Mouse (Mus musculus) frontal cortex, postnatal 36 days (tissue): Measurements from ENCODE around the gene Ctrb1.

Experiments
- DNase-seq, 2 experiments: peaks; one replicate each; pipeline ENCODE4 v3.0.0; 2022; ENCODE audit warnings: low spot score in 2 of 2

Ctrb1 gene

DNA sequence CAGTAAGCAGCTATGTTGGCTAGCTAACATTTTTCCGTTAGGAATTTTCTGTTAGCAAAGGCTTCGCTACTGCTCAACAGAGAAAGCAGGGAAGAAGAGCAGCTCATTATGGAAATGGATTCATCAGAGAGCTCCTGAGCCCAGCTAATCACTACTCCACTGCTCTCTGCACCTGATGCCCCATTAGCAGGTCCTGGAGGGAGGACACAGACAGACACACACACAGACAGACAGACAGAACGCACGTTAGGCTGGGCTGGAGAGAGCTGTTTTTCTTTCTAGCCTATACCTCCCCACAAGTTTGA, 26.6 kb upstream of the Ctrb1 start:
- DNase-seq: no peak

- DNase-seq: peak; percentile 73 to 78
Observed at GRCm38 (mm10) chr8:111716603-111717487, 26.0 kb upstream of the Ctrb1 start.

DNA sequence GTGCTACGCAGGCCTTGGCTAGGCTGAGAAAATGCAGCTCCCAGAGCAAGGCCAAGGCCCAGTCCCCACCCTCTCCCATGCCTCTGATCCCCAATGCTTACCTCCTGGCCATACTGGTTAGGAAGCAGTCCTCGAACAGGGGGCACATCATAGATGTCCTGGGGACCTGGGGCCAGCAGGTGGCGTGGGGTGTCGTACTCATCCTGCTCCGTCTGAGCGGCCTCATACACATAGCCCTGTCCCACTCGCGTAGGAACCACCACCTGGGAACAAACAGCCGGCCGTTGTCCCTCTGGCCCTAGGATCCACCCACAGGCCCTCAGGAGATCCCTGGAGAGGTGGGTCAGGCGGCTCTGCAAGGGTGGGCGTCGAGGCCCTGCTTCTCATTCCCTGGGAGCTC, 24.7 kb upstream of the Ctrb1 start:
- DNase-seq: no peak

DNA sequence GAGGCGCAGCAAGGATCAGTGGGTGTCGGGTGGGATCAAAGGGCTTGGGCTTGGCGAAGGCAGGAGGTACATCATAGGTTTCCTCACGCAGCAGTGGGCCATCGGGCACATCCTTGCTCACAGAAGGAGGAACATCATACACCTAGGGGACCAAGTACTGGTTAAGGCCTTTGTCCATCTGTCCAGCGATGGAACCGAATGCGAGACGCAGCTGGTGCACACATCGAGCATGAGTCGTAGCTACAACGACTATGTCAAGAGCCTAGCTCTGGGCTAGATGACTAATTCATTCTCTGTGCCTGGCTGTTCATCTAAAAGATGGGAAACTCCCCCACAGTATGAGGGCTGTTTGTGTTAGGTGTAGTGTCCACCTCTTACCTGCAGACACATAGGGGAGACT, 23.5 kb upstream of the Ctrb1 start:
- DNase-seq: no peak

DNA sequence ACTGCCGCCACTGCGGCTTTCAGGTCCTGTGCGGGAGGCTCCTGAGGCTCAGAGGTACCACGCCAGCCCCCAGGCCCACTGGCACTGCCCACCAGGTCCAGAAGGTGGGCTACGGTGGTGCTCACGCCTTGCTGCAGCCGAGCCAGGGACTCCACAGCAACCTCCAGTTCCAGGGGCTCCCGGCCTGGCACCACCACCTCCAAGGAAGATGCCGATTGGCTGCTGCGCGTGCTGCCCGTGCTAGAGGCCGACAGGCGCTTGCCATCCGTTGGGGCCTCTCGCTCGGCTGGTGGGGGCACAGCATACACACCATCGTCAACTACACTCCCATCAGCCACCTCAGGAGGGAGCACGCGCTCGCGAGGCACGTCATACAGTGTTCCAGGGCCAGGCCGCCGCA, 23.0 kb upstream of the Ctrb1 start:
- no peak for DNase-seq

GRCm38 (mm10) chr8:111713291-111713690, 22.5 kb upstream of the Ctrb1 start:
- no peak for DNase-seq

DNA sequence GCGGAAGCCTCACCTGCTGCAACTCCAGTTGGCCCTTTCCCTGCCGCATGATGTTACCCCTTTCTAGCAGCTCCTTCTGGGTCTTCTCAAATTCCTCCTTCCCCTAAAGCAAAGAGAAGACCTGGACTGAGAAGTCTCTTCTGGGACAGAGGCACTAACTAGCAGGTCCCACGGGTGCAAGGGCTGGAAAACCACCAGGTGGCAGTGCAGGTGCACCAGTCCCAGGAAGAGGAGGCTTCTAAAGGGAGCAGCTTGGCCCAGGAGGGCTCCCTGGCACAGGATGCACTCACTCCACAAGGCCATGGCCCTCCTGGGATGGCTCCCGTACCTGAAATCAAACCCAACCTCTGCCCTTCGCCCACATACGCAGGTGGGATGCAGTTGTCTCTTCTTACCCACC, 21.8 kb upstream of the Ctrb1 start:
- peak; percentile 53 to 65 for DNase-seq

GRCm38 (mm10) chr8:111712135-111712534, 21.3 kb upstream of the Ctrb1 start:
- peak in 1 of 2 experiments; percentile 56 for DNase-seq

DNA sequence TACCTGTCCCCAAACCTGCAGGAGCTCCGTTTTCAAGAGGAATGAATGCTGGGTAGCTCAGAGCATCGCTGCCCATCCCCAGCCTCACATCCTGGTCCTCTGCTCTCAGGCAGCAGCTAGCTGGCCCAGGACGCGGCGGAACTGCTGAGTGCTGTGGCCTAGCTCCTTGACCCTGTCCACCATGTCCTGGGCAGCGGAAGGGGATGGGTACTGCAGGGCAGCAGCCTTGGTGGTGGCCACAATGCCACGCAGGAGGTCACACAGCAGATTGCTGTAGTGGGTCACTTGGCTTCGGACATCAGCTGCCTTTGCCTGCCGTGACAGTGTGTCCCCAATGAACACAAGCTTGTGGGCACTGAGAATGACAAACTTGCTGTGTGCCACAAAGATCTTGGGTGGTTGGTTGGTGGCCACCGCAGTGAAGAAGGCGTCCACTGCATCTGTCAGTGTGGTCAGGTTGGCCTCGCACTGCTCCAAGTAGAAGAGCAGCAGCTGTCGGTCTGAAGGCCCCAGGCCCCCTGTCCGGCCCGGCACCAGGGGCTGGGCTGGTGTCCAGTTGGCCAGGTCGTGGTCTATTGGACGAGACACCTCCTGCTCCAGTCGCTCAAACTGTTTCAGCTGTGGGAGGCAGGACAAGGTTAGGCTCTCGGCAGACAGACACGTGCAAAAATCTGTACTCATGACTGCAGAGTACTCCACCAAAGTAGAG, 20.1 kb upstream of the Ctrb1 start:
- no peak for DNase-seq

GRCm38 (mm10) chr8:111709223-111709622, 18.4 kb upstream of the Ctrb1 start:
- DNase-seq: no peak

DNA sequence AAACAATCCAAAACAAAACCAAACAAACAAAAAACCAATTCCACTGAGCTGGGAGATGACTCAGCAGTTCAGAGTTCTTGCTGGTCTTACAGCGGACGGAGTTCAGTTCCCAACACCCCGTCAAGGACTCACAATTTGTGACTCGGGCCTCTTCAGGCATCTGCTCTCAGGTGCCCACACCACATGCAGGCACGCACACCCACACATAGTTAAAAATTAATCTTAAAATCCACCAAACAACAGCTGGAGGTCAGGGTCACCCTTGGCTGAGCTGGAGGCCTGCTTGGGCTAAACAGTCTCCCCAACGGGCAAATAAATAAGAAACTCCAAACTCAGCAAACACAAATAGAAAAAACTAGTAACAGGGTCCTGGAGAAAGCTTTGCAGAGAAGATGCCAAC, 17.5 kb upstream of the Ctrb1 start:
- DNase-seq: no peak

- DNase-seq: no peak
Observed at GRCm38 (mm10) chr8:111705699-111706098, 14.9 kb upstream of the Ctrb1 start.

- no peak for DNase-seq
Observed at GRCm38 (mm10) chr8:111705222-111705621, 14.4 kb upstream of the Ctrb1 start.

DNA sequence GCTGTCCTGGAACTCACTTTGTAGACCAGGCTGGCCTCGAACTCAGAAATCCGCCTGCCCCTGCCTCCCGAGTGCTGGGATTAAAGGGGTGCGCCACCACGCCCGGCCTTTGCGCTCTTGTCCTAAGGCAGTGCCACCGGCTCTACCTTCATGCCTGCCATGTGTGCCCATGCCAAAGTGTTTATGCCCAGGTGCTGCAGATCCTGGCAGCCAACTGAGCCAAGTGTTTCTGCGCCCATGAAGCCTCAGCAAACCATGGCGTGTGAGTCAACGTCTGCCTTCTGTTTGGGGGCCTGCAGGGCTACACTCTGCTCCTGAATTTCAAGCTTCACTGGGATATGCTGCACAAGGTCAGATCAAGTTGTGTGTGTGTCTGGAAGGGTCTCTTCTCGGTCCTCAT, 13.8 kb upstream of the Ctrb1 start:
- DNase-seq: no peak

GRCm38 (mm10) chr8:111701380-111701779, 10.6 kb upstream of the Ctrb1 start:
- no peak for DNase-seq

- no peak for DNase-seq
Observed at GRCm38 (mm10) chr8:111700740-111701139, 9.9 kb upstream of the Ctrb1 start.

DNA sequence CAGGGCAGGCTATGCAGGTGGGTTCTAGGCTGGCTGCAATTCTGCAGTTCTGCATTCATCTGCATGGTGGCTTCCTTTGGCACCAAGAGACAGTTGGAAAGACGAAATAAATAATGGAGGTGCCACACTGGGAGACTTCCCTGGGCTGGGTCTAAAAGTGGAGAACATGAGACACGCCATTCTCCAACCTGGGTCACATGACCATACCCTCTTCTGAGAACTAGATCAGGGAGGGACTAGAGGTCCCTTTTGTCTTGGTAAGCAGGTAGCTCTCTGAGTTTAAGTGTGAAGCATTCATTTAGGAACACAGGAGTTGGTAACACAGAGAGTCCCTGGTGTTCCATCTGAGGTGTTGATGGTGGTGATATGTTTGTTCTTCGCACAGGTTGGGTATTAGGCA, 9.4 kb upstream of the Ctrb1 start:
- DNase-seq: no peak

- DNase-seq: no peak
Observed at GRCm38 (mm10) chr8:111699035-111699434, 8.2 kb upstream of the Ctrb1 start.

- DNase-seq: no peak
Observed at GRCm38 (mm10) chr8:111697655-111698054, 6.8 kb upstream of the Ctrb1 start.

GRCm38 (mm10) chr8:111695441-111695840, 4.6 kb upstream of the Ctrb1 start:
- DNase-seq: no peak

- DNase-seq: no peak
Observed at GRCm38 (mm10) chr8:111693261-111693741, 2.5 kb upstream of the Ctrb1 start.

GRCm38 (mm10) chr8:111686881-111687280, 3.9 kb downstream of the Ctrb1 start:
- no peak for DNase-seq

DNA sequence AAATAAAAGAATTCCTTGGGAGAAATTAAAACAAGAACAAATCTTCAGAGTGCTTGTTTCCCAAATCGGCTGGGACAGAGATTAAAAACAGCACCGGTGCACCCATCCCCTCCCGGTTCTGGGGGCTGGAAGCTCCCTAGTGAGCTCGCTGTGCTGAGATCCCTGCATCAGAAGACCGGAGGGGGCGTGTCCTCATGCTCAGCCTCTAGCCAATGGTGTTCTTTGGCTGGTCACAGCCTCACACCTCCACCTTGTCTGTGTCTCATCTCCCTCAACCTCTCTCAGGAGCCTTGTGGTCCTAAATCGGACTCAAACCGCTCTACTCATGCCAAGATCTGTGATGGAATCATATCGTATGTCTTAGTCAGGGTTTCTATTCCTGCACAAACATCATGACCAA, 8.3 kb downstream of the Ctrb1 start:
- no peak for DNase-seq
